Mouse (Mus musculus) myocyte (in vitro differentiated cells): ENCODE results near the gene Slc26a1. TPM values are rescaled to one million over a fixed set of nuclear protein-coding genes. Genes with fewer than 3 reads are reported as not detected.

Experiments
- H3K27me3 ChIP-seq: one replicate; pipeline ENCODE4 v1.6.1; 2011; ENCODE audit not compliant: control insufficient read depth, insufficient read depth, insufficient read length
- H3K36me3 ChIP-seq: one replicate; pipeline ENCODE4 v1.6.1; 2011; ENCODE audit not compliant: control insufficient read depth, insufficient read depth
- H3K4me2 ChIP-seq: one replicate; pipeline ENCODE4 v1.6.1; 2011; ENCODE audit warnings: low read depth, control low read depth
- H3K4me3 ChIP-seq: one replicate; pipeline ENCODE4 v1.5.1; 2011; ENCODE audit warnings: mild to moderate bottlenecking, control low read depth, moderate library complexity
- H3K79me2 ChIP-seq: one replicate; pipeline ENCODE4 v1.6.1; 2011; ENCODE audit not compliant: control insufficient read depth, insufficient read depth
- H3ac ChIP-seq: one replicate; pipeline ENCODE4 v1.6.1; 2011; ENCODE audit not compliant: control insufficient read depth, insufficient read length
- CEBPB ChIP-seq: IDR thresholded peaks from 2 replicates; pipeline ENCODE4 v1.6.1; 2011; ENCODE audit warnings: mild to moderate bottlenecking, moderate library complexity; ENCODE audit not compliant: poor library complexity, insufficient read depth, severe bottlenecking
- E2F4 ChIP-seq: IDR thresholded peaks from one replicate; pipeline ENCODE4 v1.6.1; 2011; ENCODE audit warnings: mild to moderate bottlenecking, control low read depth, moderate library complexity; ENCODE audit not compliant: insufficient read depth
- MAX ChIP-seq: IDR thresholded peaks from one replicate; pipeline ENCODE4 v1.6.1; 2011; ENCODE audit warnings: low read depth, mild to moderate bottlenecking, control low read depth
- MYOD1 ChIP-seq, 3 experiments: IDR thresholded peaks; one replicate each; pipeline ENCODE4 v1.6.1; 2011; ENCODE audit warnings: control low read depth in 2 of 3, low read depth in 2 of 3, mild to moderate bottlenecking in 2 of 3, moderate library complexity in 1 of 3; ENCODE audit not compliant: insufficient read length in 2 of 3, control insufficient read depth in 1 of 3
- MYOG ChIP-seq, 3 experiments: IDR thresholded peaks; one replicate each; pipeline ENCODE4 v1.6.1; 2011; ENCODE audit warnings: control low read depth in 2 of 3, low read depth in 2 of 3, mild to moderate bottlenecking in 2 of 3; ENCODE audit not compliant: insufficient read length in 2 of 3, control insufficient read depth in 1 of 3, insufficient read depth in 1 of 3
- POLR2A ChIP-seq: IDR thresholded peaks from one replicate; pipeline ENCODE4 v1.6.1; 2011; ENCODE audit warnings: low read depth, mild to moderate bottlenecking, control low read depth, moderate library complexity; ENCODE audit not compliant: insufficient read length
- POLR2AphosphoS2 ChIP-seq: IDR thresholded peaks from one replicate; pipeline ENCODE4 v1.6.1; 2011; ENCODE audit warnings: low read depth, control low read depth; ENCODE audit not compliant: insufficient read length
- REST ChIP-seq: IDR thresholded peaks from one replicate; pipeline ENCODE4 v1.6.1; 2011; ENCODE audit warnings: mild to moderate bottlenecking, control low read depth, moderate library complexity; ENCODE audit not compliant: insufficient read depth, insufficient read length
- SRF ChIP-seq: IDR thresholded peaks from one replicate; pipeline ENCODE4 v1.6.1; 2011; ENCODE audit warnings: low read depth; ENCODE audit not compliant: control insufficient read depth, insufficient read length
- TCF12 ChIP-seq: IDR thresholded peaks from one replicate; pipeline ENCODE4 v1.6.1; 2011; ENCODE audit warnings: mild to moderate bottlenecking, control low read depth; ENCODE audit not compliant: poor library complexity, insufficient read depth, severe bottlenecking
- TCF3 ChIP-seq: IDR thresholded peaks from one replicate; pipeline ENCODE4 v1.6.1; 2011; ENCODE audit warnings: low read depth, control low read depth; ENCODE audit not compliant: insufficient read length
- USF1 ChIP-seq: IDR thresholded peaks from one replicate; pipeline ENCODE4 v1.6.1; 2011; ENCODE audit warnings: low read depth, mild to moderate bottlenecking, control low read depth, moderate library complexity
- polyA plus RNA-seq: library from polyadenylated mRNA; unstranded; fragments of >200 nt; fragmentation: generic; extraction: Trizol; gene quantifications from one replicate; pipeline ENCODE4 v1.2.1, GENCODE M21; 2012; ENCODE audit warnings: missing spikeins

Slc26a1 gene
- polyA plus RNA-seq, 1 experiment, result 0.13 TPM

GRCm38 (mm10) chr5:108708419-108708818 is 33.0 kb upstream of the Slc26a1 start:
- H3K27me3 ChIP-seq, result no peaks in the 10 kb centered on the region
- no peaks in the 10 kb centered on the region for H3K79me2 ChIP-seq
- TF ChIP-seq SRF, result no peak
- no peak for TF ChIP-seq TCF3
- TF ChIP-seq E2F4, result no peak
- no peak for TF ChIP-seq MAX
- no peak for TF ChIP-seq MYOG (IDR thresholded peaks at IDR 0.05; ENCODE audit: control insufficient read depth in 1 of 3, insufficient read depth in 1 of 3, insufficient read length in 2 of 3, low read depth in 2 of 3)
- peaks cover 6% of the 10 kb centered on the region for H3K36me3 ChIP-seq
- H3ac ChIP-seq, result no peak overlapping the region
- H3K4me2 ChIP-seq, result no peak overlapping the region
- H3K4me3 ChIP-seq, result no peak overlapping the region

- H3K4me3 ChIP-seq, result no peak overlapping the region
- H3K36me3 ChIP-seq, result peaks cover 6% of the 10 kb centered on the region
- H3K79me2 ChIP-seq, result no peaks in the 10 kb centered on the region
Observed at GRCm38 (mm10) chr5:108707758-108708157, 32.4 kb upstream of the Slc26a1 start.

GRCm38 (mm10) chr5:108703754-108704626 is 28.6 kb upstream of the Slc26a1 start:
- Histone ChIP-seq H3K36me3 (peaks cover 6% of the 10 kb centered on the region), H3K79me2 (no peaks in the 10 kb centered on the region), H3K27me3 (no peaks in the 10 kb centered on the region), H3K4me2 (no peak overlapping the region), H3K4me3 (no peak overlapping the region), H3ac (no peak overlapping the region)
- TF ChIP-seq POLR2AphosphoS2, result no peak
- TF ChIP-seq MYOD1 (IDR thresholded peaks at IDR 0.05; ENCODE audit: control insufficient read depth in 1 of 3, insufficient read length in 2 of 3, low read depth in 2 of 3), result peak in 1 of 3 experiments; percentile 76

More at GRCm38 (mm10) chr5:108707758-108708157, 32.4 kb upstream of the Slc26a1 start:
- no peak overlapping the region for H3ac ChIP-seq
- H3K27me3 ChIP-seq, result no peaks in the 10 kb centered on the region
- no peak overlapping the region for H3K4me2 ChIP-seq
- TF ChIP-seq POLR2A (no peak), USF1 (no peak), MYOD1 (IDR thresholded peaks at IDR 0.05; ENCODE audit: control insufficient read depth in 1 of 3, insufficient read length in 2 of 3, low read depth in 2 of 3) (no peak), MYOG (IDR thresholded peaks at IDR 0.05; ENCODE audit: control insufficient read depth in 1 of 3, insufficient read depth in 1 of 3, insufficient read length in 2 of 3, low read depth in 2 of 3) (no peak), REST (no peak), CEBPB (no peak), TCF3 (no peak), E2F4 (no peak), MAX (no peak), TCF12 (no peak), SRF (no peak), POLR2AphosphoS2 (no peak)

- Histone ChIP-seq H3K27me3 (no peaks in the 10 kb centered on the region), H3K4me2 (no peak overlapping the region), H3ac (no peak overlapping the region), H3K79me2 (no peaks in the 10 kb centered on the region), H3K4me3 (no peak overlapping the region), H3K36me3 (peaks cover 6% of the 10 kb centered on the region)
- TF ChIP-seq MAX, result no peak
- no peak for TF ChIP-seq SRF
- TF ChIP-seq MYOG (IDR thresholded peaks at IDR 0.05; ENCODE audit: control insufficient read depth in 1 of 3, insufficient read depth in 1 of 3, insufficient read length in 2 of 3, low read depth in 2 of 3), result no peak
- TF ChIP-seq POLR2AphosphoS2, result no peak
- no peak for TF ChIP-seq CEBPB
- no peak for TF ChIP-seq POLR2A
- no peak for TF ChIP-seq TCF3
- TF ChIP-seq E2F4, result no peak
- no peak for TF ChIP-seq TCF12
- TF ChIP-seq USF1, result no peak
- TF ChIP-seq REST, result no peak
- TF ChIP-seq MYOD1 (IDR thresholded peaks at IDR 0.05; ENCODE audit: control insufficient read depth in 1 of 3, insufficient read length in 2 of 3, low read depth in 2 of 3), result no peak
Observed at GRCm38 (mm10) chr5:108701341-108702021, 26.1 kb upstream of the Slc26a1 start.

- TF ChIP-seq E2F4, result no peak
- no peak for TF ChIP-seq REST
- TF ChIP-seq TCF12, result no peak
- no peak for TF ChIP-seq USF1
- TF ChIP-seq MYOG (IDR thresholded peaks at IDR 0.05; ENCODE audit: control insufficient read depth in 1 of 3, insufficient read depth in 1 of 3, insufficient read length in 2 of 3, low read depth in 2 of 3), result no peak
- no peak for TF ChIP-seq POLR2AphosphoS2
- no peak for TF ChIP-seq POLR2A
- TF ChIP-seq SRF, result no peak
- TF ChIP-seq CEBPB, result no peak
- TF ChIP-seq MYOD1 (IDR thresholded peaks at IDR 0.05; ENCODE audit: control insufficient read depth in 1 of 3, insufficient read length in 2 of 3, low read depth in 2 of 3), result no peak
- TF ChIP-seq TCF3, result no peak
- no peak for TF ChIP-seq MAX
- Histone ChIP-seq H3K27me3 (no peaks in the 10 kb centered on the region), H3K79me2 (no peaks in the 10 kb centered on the region), H3ac (no peak overlapping the region), H3K4me2 (no peak overlapping the region), H3K4me3 (no peak overlapping the region), H3K36me3 (no peaks in the 10 kb centered on the region)
Observed at GRCm38 (mm10) chr5:108700346-108700745, 25.0 kb upstream of the Slc26a1 start.
